In the genomic region with DNA sequence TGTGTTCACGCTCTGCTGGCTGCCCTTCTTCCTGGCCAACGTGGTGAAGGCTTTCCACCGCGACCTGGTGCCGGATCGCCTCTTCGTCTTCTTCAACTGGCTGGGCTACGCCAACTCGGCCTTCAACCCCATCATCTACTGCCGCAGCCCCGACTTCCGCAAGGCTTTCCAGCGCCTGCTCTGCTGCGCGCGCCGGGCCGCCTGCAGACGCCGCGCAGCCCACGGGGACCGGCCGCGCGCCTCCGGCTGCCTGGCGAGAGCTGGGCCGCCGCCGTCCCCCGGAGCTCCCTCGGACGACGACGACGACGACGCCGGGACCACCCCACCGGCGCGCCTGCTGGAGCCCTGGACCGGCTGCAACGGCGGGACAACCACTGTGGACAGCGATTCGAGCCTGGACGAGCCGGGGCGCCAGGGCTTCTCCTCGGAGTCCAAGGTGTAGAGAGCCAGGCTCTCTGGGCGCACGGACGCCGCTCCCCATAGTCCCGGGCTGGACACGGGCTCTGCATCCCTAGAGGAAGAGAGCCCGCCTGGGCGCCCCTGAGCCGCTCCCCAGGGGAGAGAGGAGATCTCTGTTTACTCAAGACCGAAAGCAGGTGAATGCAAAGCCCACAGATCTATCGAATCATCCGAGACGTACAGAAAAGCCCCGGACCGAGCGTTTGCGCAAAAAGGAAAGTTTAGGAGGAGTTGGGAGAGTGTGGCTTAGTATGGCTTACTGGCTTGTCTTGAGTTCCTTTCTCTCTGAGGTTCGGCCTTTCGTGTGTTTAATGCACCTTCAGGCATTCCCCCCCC, we compare ENCODE assay signal across 8 mouse cellular contexts. TPM values are rescaled to one million over a fixed set of nuclear protein-coding genes. Genes with fewer than 3 reads are reported as not detected.
A peak's percentile ranks its signal among the peaks of the same experiment; 100 is the strongest.
DNase-seq lines count a peak whose midpoint lies in the region; ATAC-seq and TF ChIP-seq lines count a peak whose summit lies in the region.

No protein-coding gene starts in this region.

- H3K4me1 ChIP-seq in heart, embryonic 11.5 days (ENCODE audit: control insufficient read depth, insufficient read depth, low read length) = peaks cover 20% of the 10 kb centered on the region
- H3K4me1 ChIP-seq in kidney, postnatal 0 days (replicated peaks; ENCODE audit: insufficient read depth, low read length) = peaks cover 22% of the 10 kb centered on the region; the same call in 1 of the 2 replicates

- no peaks in the 10 kb centered on the region for H3K9me3 ChIP-seq in heart, embryonic 11.5 days (replicated peaks; ENCODE audit: control insufficient read depth, low read length)
- no peaks in the 10 kb centered on the region for H3K9me3 ChIP-seq in kidney, postnatal 0 days (replicated peaks; ENCODE audit: low read length)

- no peak for TF ChIP-seq CTCF in left cerebral cortex, adult 2 months (IDR thresholded peaks at IDR 0.05)
- TF ChIP-seq CTCF in kidney, postnatal 0 days (IDR thresholded peaks at IDR 0.05; ENCODE audit: low read depth) = no peak

- peak overlapping the region; percentile 80 for H3K9ac ChIP-seq in heart, embryonic 11.5 days (ENCODE audit: low read depth, low read length)
- peak overlapping the region; percentile 47; the same call in 1 of the 2 replicates for H3K9ac ChIP-seq in kidney, postnatal 0 days (ENCODE audit: low read depth, low read length)

- DNase-seq in left cerebral cortex, adult 2 months (ENCODE audit: extremely low spot score in 1 of 2, low spot score in 2 of 2) = peak; percentile 38 to 42
- DNase-seq in left cerebral cortex, adult 8-10 months (ENCODE audit: low spot score in 2 of 2) = no peak
- DNase-seq in embryo, embryonic 10.5 days (ENCODE audit: low spot score) = peak; percentile 61
- DNase-seq in kidney, postnatal 0 days (ENCODE audit: low spot score) = peak; percentile 68
- DNase-seq in lung, postnatal 14 days = peak; percentile 73
- peak; percentile 40 for DNase-seq in retina, embryonic 14.5 days (ENCODE audit: low spot score)
- no peak for DNase-seq in cerebellum, postnatal 36 days

- H3K27me3 ChIP-seq in heart, embryonic 11.5 days (ENCODE audit: control insufficient read depth, insufficient read depth, low read length) = peaks cover 46% of the 10 kb centered on the region
- peaks cover 64% of the 10 kb centered on the region for H3K27me3 ChIP-seq in kidney, postnatal 0 days (ENCODE audit: insufficient read depth, low read length)

- H3K27ac ChIP-seq in left cerebral cortex, adult 2 months = peak overlapping the region; percentile 96
- H3K27ac ChIP-seq in heart, embryonic 11.5 days (ENCODE audit: low read depth, low read length) = 0 out of 2 replicates have a peak overlapping the region, but pooled peaks have one; percentile 8
- H3K27ac ChIP-seq in kidney, postnatal 0 days = no peak overlapping the region

- no peak for ATAC-seq in heart, embryonic 11.5 days (replicated peaks; ENCODE audit: insufficient number of reproducible peaks, low FRiP score, low TSS enrichment)
- peak; percentile 55; the same call in 1 of the 2 replicates for ATAC-seq in kidney, postnatal 0 days (replicated peaks; ENCODE audit: low FRiP score, low read depth)

- H3K4me2 ChIP-seq in heart, embryonic 11.5 days = peak overlapping the region; percentile 79
- H3K4me2 ChIP-seq in kidney, postnatal 0 days (ENCODE audit: low read length) = peak overlapping the region; percentile 83

- intact Hi-C loops in left cerebral cortex, adult 2 months (cut with DNase I) = loop anchor here (2.0 to 5.0 kb wide), 3 partner anchors 87 to 301 kb away; no protein-coding TSS in a partner anchor

- no peaks in the 10 kb centered on the region for H3K36me3 ChIP-seq in heart, embryonic 11.5 days (ENCODE audit: control insufficient read depth, insufficient read depth, low read length)
- H3K36me3 ChIP-seq in kidney, postnatal 0 days (ENCODE audit: insufficient read depth, low read length) = no peaks in the 10 kb centered on the region

- WGBS in heart, embryonic 11.5 days (ENCODE audit: insufficient replicate concordance) = under 1% methylated on average over 71 of the region's 71 CpGs
- under 1% methylated on average over 71 of the region's 71 CpGs for WGBS in kidney, postnatal 0 days

- peak overlapping the region; percentile 75 for H3K4me3 ChIP-seq in left cerebral cortex, adult 2 months
- peak overlapping the region; percentile 62 for H3K4me3 ChIP-seq in heart, embryonic 11.5 days (ENCODE audit: low read depth, low read length)
- H3K4me3 ChIP-seq in kidney, postnatal 0 days (replicated peaks; ENCODE audit: low read depth, low read length) = peak overlapping the region; percentile 49

RNA-seq across cellular contexts. Expression of a gene that starts 1.5 kb away (rescaled TPM):
- total RNA-seq in left cerebral cortex, adult 2 months (2021) = 10 to 100 TPM; 46.7 to 50.8 TPM
- total RNA-seq in left cerebral cortex, adult 8-10 months (2022) = 10 to 100 TPM; 31.2 to 37.7 (median 35.3) TPM
- polyA plus RNA-seq in heart, embryonic 11.5 days (2014; fragmentation: Nextera tagmentation; extraction: Ambion mirVana) = 1.5 and 1.8 TPM in 2 replicates
- polyA plus RNA-seq in kidney, postnatal 0 days (2015; fragmentation: Nextera tagmentation; extraction: Ambion mirVana) = 0.37 and 0.55 TPM in 2 replicates

Comparison
In these comparisons a context has a peak if more than half of its experiments do, and no peak if none do; other contexts are left out.
1. DNase-seq: peak in left cerebral cortex, adult 2 months (2 of 2), embryo, embryonic 10.5 days (single experiment), kidney, postnatal 0 days (single experiment), lung, postnatal 14 days (single experiment) and retina, embryonic 14.5 days (single experiment); none in left cerebral cortex, adult 8-10 months (0 of 2) and cerebellum, postnatal 36 days (0 of 2).
2. Peak in every context shown above with its lines, with median percentiles within 50 percentile points of each other: H3K4me3 ChIP-seq.